Mouse (Mus musculus): ENCODE data around the gene Mprip.

The Mprip gene

DNA sequence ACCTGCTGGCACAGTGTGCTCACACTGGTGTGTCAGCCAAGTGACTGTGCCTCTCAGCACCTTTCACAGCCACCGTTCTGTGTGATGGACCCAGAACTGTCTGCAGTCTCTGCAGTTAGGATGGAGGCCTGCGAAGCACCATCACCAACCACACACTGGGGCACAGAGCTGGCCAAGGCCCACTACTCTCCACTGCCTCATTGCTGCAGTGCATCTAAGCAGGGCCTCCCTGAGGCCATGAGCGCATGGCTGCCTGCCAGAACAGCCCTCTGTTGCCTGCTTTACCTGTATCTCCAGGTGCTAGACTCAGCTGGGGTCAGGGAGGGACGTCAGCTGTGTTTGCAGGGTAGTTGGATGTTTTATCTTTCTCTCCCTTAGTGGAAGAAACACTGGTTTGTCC is 83.3 kb downstream of the Mprip start:
- Histone ChIP-seq H3K27me3 (ENCODE audit: control insufficient read depth, insufficient read depth, low read length, poor library complexity, severe bottlenecking) (no peaks in the 10 kb centered on the region), H3K36me3 (ENCODE audit: control insufficient read depth, insufficient read depth, low read length, poor library complexity, severe bottlenecking) (no peaks in the 10 kb centered on the region; the same call in 1 of the 2 replicates)
- DNase-seq (ENCODE audit: low read depth, low spot score), result no peak

DNA sequence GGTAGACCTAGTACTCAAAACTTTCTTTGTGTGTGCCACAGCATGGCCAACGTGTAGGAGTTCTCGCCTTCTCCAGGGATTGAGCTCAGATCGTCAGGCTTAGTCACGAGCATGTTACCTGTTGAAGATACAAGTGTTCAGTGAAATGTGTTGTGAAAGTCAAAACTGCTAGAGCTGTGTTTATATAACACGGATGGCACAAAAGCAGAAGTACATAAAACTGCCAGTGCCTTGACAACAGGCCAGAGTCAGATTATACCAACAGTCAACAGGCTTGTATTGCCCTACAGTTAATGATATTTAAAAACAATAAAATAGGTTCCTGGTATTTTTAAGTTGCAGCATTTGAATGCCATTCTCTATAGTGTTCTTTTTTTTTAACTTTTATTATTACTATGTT is 84.7 kb downstream of the Mprip start:
- Histone ChIP-seq H3K27me3 (ENCODE audit: control insufficient read depth, insufficient read depth, low read length, poor library complexity, severe bottlenecking) (no peaks in the 10 kb centered on the region), H3K36me3 (ENCODE audit: control insufficient read depth, insufficient read depth, low read length, poor library complexity, severe bottlenecking) (peaks cover under 1% of the 10 kb centered on the region; the same call in 1 of the 2 replicates)
- DNase-seq (ENCODE audit: low read depth, low spot score), result no peak

DNA sequence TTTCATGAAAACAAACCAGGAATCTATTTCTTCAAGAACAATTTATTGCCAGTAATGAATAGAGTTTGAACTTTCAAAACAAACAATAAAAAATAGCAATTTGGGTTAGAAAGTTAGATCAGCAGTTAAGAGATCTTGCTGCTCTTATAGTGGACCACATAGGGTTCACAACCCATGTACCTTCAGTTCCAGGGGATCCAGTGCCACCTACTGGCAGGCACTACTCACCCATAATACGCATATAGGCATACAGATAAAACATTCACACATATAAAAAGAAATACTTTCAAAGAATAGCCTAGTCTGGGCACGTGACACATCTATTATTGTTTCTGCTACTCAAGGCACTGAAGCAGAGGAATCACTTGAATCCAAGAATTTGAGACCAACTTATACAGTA is 85.5 kb downstream of the Mprip start:
- peak; percentile 74 for DNase-seq (ENCODE audit: low read depth, low spot score)
- H3K36me3 ChIP-seq (ENCODE audit: control insufficient read depth, insufficient read depth, low read length, poor library complexity, severe bottlenecking), result peaks cover 1% of the 10 kb centered on the region; the same call in 1 of the 2 replicates
- H3K27me3 ChIP-seq (ENCODE audit: control insufficient read depth, insufficient read depth, low read length, poor library complexity, severe bottlenecking), result no peaks in the 10 kb centered on the region

DNA sequence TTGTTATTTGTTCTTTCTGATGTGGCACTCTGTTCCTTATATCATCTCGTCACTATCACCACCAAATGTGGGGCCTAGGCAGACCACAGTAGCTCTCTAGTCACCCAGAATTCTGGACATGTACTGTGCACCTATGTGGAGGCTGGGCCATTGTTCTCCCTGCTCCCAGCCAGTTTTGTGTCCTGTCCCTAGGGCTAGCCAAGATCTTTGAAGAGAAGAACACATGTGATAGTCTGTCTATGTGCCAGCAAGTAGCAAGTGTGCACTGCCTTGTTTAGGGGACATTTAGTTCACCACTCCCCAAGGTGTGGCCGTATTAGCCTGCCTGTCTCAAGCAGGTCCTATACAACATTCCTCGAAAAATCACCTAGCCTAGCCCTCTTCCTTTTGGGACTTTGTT is 87.9 kb downstream of the Mprip start:
- Histone ChIP-seq H3K27me3 (ENCODE audit: control insufficient read depth, insufficient read depth, low read length, poor library complexity, severe bottlenecking) (no peaks in the 10 kb centered on the region), H3K36me3 (ENCODE audit: control insufficient read depth, insufficient read depth, low read length, poor library complexity, severe bottlenecking) (peaks cover 1% of the 10 kb centered on the region)
- DNase-seq (ENCODE audit: low read depth, low spot score), result no peak

DNA sequence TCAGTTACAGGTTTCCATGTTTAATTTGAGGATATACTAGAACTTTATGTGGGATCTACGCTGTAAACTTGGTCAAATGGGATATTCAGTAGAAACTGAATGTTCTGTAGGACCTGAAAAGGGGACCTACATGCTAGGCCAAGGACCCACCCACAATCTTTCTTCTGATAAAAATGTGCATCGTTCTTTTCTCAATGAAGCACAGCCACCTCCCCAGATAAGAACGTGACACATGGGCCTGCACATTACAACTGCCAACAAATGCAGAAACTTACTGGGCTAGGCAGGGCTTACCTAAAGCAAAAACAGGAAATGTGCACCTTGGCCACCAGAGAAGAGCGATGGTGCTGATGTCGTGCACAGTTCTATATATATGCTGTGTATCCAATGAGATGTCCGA is 93.4 kb downstream of the Mprip start:
- Histone ChIP-seq H3K27me3 (ENCODE audit: control insufficient read depth, insufficient read depth, low read length, poor library complexity, severe bottlenecking) (no peaks in the 10 kb centered on the region), H3K36me3 (ENCODE audit: control insufficient read depth, insufficient read depth, low read length, poor library complexity, severe bottlenecking) (peaks cover 5% of the 10 kb centered on the region)
- no peak for DNase-seq (ENCODE audit: low read depth, low spot score)

DNA sequence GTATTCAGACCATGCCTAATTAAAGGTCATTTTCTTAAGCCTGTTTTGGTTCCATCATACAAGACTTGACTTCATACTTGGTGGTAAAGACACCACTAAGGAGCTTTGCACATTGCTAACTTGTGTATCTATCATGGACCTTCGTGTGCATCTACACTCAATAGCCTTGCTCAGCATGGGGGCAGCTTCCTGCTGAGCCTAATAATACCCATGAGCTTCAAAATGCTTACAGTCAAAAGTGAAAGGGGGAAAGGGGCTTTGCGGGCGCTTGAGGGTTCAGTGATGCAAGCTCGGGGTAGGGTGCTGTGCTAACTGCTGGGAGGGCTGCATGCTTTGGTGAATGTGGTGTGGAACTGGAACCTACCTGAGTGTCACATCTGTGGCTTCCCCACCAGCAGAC is 95.2 kb downstream of the Mprip start:
- Histone ChIP-seq H3K27me3 (ENCODE audit: control insufficient read depth, insufficient read depth, low read length, poor library complexity, severe bottlenecking) (no peaks in the 10 kb centered on the region), H3K36me3 (ENCODE audit: control insufficient read depth, insufficient read depth, low read length, poor library complexity, severe bottlenecking) (peaks cover 7% of the 10 kb centered on the region)
- no peak for DNase-seq (ENCODE audit: low read depth, low spot score)

DNA sequence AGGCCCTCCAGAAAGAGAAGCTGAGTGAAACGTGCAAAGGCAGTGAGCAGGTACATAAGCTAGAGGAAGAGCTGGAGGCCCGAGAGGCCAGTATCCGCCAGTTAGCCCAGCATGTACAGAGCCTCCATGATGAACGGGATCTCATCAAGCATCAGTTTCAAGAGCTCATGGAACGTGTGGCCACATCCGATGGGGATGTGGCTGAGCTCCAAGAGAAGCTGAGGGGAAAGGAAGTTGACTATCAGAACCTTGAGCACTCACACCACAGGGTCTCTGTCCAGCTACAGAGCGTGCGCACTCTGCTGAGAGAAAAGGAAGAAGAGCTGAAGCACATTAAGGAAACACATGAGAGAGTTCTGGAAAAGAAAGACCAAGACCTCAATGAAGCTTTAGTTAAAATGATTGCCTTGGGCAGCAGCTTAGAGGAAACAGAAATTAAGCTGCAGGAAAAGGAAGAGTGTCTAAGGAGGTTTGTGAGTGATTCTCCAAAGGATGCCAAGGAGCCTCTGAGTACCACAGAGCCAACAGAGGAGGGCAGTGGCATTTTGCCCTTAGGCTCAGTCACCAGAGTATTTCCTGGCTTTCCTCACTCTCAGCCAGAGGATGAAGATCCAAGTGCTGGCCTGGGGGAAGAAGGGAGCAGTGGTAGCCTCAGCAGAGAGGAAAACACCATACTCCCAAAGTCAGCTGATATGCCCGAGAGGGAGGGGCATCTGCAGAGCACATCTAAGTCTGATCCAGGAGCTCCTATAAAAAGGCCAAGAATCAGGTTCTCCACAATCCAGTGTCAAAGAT is 97.3 kb downstream of the Mprip start:
- Histone ChIP-seq H3K27me3 (ENCODE audit: control insufficient read depth, insufficient read depth, low read length, poor library complexity, severe bottlenecking) (no peaks in the 10 kb centered on the region), H3K36me3 (ENCODE audit: control insufficient read depth, insufficient read depth, low read length, poor library complexity, severe bottlenecking) (peaks cover 7% of the 10 kb centered on the region)
- no peak for DNase-seq (ENCODE audit: low read depth, low spot score)

DNA sequence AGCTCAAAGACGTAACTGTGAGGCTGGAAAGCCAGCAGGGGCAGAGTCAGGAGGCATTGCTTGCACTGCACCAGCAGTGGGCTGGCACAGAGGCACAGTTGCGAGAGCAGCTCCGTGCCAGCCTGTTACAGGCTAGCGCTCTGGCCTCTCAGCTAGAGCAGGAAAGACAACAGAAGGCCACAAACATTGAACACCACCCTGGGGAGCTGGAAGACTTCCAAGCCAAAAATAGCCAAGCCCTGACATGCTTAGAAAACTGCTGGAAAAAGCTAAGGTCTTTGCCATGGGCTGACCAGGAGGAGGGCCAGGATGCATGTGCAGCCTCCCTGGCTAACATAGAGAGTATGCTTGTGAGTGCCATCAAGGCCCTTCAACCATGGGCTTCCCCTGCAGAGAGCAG is 98.1 kb downstream of the Mprip start:
- peaks cover 7% of the 10 kb centered on the region for H3K36me3 ChIP-seq (ENCODE audit: control insufficient read depth, insufficient read depth, low read length, poor library complexity, severe bottlenecking)
- H3K27me3 ChIP-seq (ENCODE audit: control insufficient read depth, insufficient read depth, low read length, poor library complexity, severe bottlenecking), result no peaks in the 10 kb centered on the region
- DNase-seq (ENCODE audit: low read depth, low spot score), result no peak

DNA sequence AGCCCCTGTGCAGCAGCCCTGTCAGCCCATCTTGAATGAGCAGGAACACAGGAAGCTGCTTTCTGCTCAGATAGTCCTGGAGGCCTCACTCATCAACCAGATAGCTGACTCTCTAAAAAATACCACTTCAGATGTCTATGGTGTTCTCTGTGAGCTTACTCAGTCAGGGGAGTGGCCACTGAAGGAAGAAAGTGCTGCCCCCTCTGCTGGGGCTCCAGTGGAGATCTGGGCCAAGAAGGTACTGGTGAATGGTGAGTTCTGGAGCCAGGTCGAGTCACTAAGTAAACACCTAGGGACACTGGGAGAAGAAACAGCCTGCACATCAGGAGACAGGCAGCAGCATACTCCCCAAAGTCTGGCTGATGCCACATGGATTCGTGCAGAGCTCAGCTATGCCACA is 98.5 kb downstream of the Mprip start:
- DNase-seq (ENCODE audit: low read depth, low spot score), result no peak
- Histone ChIP-seq H3K27me3 (ENCODE audit: control insufficient read depth, insufficient read depth, low read length, poor library complexity, severe bottlenecking) (no peaks in the 10 kb centered on the region), H3K36me3 (ENCODE audit: control insufficient read depth, insufficient read depth, low read length, poor library complexity, severe bottlenecking) (peaks cover 8% of the 10 kb centered on the region)

DNA sequence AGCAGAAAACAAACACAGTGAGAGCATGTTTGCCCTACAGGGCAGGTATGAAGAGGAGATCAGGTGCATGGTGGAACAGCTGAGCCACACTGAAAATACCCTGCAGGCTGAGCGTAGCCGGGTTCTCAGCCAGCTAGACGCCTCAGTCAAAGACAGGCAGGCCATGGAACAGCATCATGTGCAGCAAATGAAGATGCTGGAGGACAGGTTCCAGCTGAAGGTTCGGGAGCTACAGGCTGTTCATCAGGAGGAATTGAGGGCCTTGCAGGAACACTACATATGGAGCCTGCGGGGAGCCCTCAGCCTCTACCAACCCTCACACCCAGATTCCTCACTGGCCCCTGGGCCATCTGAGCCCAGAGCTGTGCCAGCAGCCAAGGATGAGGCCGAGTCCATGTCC is 99.7 kb downstream of the Mprip start:
- H3K36me3 ChIP-seq (ENCODE audit: control insufficient read depth, insufficient read depth, low read length, poor library complexity, severe bottlenecking), result peaks cover 11% of the 10 kb centered on the region
- DNase-seq (ENCODE audit: low read depth, low spot score), result no peak
- H3K27me3 ChIP-seq (ENCODE audit: control insufficient read depth, insufficient read depth, low read length, poor library complexity, severe bottlenecking), result no peaks in the 10 kb centered on the region

DNA sequence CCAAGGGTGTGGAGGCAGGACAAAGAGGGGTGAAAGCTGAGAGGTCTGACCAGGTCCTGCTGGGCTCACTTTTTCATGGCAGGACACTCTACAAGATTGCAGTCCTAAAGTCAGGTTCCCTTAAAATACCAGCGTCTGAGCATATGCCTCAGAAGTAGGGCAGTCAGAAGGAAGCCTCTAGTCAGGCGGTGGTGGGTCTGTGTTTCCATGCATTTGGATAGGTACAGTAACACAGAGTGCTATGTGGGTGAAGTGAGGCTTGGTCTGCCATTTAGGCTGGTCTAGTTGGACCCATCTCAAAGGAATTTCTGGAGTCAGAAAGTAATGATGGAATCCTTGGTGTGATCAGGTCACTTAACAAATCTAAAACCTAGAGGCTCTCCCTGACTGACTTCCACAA is 108.2 kb downstream of the Mprip start:
- peaks cover 5% of the 10 kb centered on the region for H3K36me3 ChIP-seq (ENCODE audit: control insufficient read depth, insufficient read depth, low read length, poor library complexity, severe bottlenecking)
- H3K27me3 ChIP-seq (ENCODE audit: control insufficient read depth, insufficient read depth, low read length, poor library complexity, severe bottlenecking), result no peaks in the 10 kb centered on the region
- no peak for DNase-seq (ENCODE audit: low read depth, low spot score)

DNA sequence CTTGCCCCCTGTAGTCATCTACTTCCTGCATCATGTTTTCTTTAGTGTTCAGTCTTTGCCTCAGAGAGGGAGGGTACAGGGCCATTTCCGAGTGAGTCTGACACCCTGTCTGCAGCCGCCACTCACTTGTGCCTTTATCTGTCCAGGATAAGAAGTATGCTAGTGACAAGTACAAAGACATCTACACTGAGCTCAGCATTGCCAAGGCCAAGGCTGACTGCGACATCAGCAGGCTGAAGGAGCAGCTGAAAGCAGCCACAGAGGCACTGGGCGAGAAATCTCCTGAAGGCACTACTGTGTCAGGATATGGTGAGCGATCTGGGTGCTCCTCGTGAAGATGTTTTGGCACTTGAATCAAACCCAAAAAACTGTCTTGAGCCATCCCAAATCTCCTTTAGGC is 108.6 kb downstream of the Mprip start:
- no peak for DNase-seq (ENCODE audit: low read depth, low spot score)
- Histone ChIP-seq H3K27me3 (ENCODE audit: control insufficient read depth, insufficient read depth, low read length, poor library complexity, severe bottlenecking) (no peaks in the 10 kb centered on the region), H3K36me3 (ENCODE audit: control insufficient read depth, insufficient read depth, low read length, poor library complexity, severe bottlenecking) (peaks cover 3% of the 10 kb centered on the region)

DNA sequence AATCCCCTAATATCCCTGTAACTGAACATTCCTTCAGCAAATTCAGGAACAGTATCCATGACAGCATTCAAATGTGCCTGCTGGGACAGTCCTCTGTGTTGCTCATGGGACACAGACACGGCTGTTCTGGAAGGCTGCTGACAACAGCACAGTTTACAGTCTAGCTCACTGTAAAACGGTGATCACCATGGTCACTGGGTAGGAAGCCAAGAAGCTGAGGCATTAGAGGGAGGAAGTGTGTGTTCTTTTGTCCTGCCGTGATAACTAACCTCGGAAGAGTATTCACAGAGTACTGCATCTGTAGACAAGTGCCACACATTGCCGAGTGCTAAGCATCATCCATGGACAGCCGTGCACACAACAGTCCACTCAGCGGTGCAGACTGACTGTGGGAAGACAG is 109.6 kb downstream of the Mprip start:
- H3K27me3 ChIP-seq (ENCODE audit: control insufficient read depth, insufficient read depth, low read length, poor library complexity, severe bottlenecking), result no peaks in the 10 kb centered on the region
- peaks cover 2% of the 10 kb centered on the region for H3K36me3 ChIP-seq (ENCODE audit: control insufficient read depth, insufficient read depth, low read length, poor library complexity, severe bottlenecking)
- DNase-seq (ENCODE audit: low read depth, low spot score), result no peak

DNA sequence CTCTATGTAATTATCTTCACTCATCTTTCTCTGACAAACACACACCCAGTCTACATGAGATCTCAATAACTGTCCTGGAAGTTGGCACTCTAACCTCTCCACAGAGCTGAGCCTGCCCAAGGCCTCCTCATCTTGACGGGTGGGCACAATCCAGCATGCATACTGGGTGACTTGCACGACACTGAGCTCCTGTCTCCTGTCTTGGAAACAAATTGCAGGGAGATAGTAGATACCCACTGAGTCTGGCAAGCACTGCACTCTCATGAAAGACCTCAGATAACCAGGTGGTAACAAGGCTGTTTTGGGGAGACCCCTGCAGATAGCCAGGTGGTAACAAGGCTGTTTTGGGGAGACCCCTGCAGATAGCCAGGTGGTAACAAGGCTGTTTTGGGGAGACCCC is 111.2 kb downstream of the Mprip start:
- DNase-seq (ENCODE audit: low read depth, low spot score), result no peak
- Histone ChIP-seq H3K36me3 (ENCODE audit: control insufficient read depth, insufficient read depth, low read length, poor library complexity, severe bottlenecking) (no peaks in the 10 kb centered on the region; the same call in none of the 2 replicates), H3K27me3 (ENCODE audit: control insufficient read depth, insufficient read depth, low read length, poor library complexity, severe bottlenecking) (no peaks in the 10 kb centered on the region)

DNA sequence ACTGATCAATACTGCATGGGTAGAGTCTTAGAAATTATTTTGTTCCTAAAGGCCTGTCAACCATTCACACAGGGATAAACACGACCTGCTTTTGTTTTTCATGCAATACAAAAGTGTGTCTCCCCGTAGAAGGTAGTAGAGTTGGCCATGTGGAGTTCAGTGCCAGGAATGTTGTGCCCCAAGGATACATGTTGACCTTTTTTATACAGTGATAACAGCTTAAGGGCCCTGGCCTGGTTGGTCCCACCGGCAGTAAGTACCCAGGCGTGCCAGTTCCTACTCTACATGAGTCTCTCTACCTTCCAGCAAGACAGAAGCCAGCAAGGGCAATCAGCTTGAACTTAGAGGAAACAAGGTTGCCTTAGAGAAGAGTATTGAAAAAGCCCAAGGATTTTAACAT is 111.8 kb downstream of the Mprip start:
- no peaks in the 10 kb centered on the region for H3K27me3 ChIP-seq (ENCODE audit: control insufficient read depth, insufficient read depth, low read length, poor library complexity, severe bottlenecking)
- no peak for DNase-seq (ENCODE audit: low read depth, low spot score)
- H3K36me3 ChIP-seq (ENCODE audit: control insufficient read depth, insufficient read depth, low read length, poor library complexity, severe bottlenecking), result no peaks in the 10 kb centered on the region; the same call in none of the 2 replicates

DNA sequence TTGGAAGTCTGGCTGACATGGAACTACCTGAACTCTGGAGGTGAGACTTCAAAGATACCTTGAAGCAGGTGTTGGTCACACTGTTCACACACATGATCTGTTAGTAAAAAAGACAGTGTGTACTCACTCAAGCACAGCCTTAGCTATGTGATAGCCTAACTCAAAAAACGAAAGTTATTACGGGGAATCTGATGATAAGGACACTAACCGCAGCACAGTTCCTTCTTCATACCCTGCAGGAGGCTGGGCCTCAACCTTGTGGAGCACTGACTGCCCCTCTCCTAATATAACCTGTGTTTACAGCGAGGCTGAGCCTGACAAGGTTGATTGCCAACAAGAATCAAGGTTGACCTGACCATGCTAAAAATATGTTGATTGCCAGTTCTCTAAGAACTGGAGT is 113.4 kb downstream of the Mprip start:
- Histone ChIP-seq H3K27me3 (ENCODE audit: control insufficient read depth, insufficient read depth, low read length, poor library complexity, severe bottlenecking) (no peaks in the 10 kb centered on the region), H3K36me3 (ENCODE audit: control insufficient read depth, insufficient read depth, low read length, poor library complexity, severe bottlenecking) (no peaks in the 10 kb centered on the region; the same call in none of the 2 replicates)
- no peak for DNase-seq (ENCODE audit: low read depth, low spot score)

Measured in splenic B cell, adult 2 months (primary cell).